Mouse (Mus musculus) layer of hippocampus, postnatal 25 days (tissue): ENCODE data around the gene Arap1. TPM values are rescaled to one million over a fixed set of nuclear protein-coding genes. Genes with fewer than 3 reads are reported as not detected.

Experiments
- DNase-seq, 2 experiments: peaks; one replicate each; pipeline ENCODE4 v3.0.0; 2022; ENCODE audit warnings: mixed read lengths in 2 of 2, low spot score in 1 of 2; ENCODE audit errors: extremely low spot score in 1 of 2
- total RNA-seq, 2 experiments: library from RNA; stranded (reverse); gene quantifications; 2 replicates each; pipeline ENCODE4 v1.2.3; 2021

Gene Arap1
- total RNA-seq, 2 experiments from 2014 or later = 13.9 to 24.2 TPM

DNA sequence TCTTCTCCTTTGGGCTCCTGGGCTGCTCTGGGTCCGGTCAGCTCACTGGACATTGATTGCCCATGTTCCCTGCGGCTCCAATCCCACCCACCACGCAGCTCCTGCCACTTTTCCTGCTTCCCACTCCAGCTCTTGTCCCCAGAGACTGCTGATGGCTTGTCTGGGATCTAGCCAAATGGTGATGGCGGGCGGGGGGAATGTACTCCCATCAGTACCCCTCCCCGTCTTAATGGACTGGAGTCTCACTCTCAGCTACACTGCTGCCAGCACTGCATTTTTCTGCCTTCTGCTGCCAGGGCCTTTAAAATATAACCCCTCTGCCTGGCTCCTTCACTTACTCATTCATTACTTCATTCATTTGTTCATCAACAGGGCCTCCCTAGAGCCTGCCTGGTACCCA is 76.1 kb downstream of the Arap1 start:
- DNase-seq = no peak

GRCm38 (mm10) chr7:101426692-101427091 is 78.8 kb downstream of the Arap1 start:
- no peak for DNase-seq

GRCm38 (mm10) chr7:101427736-101428135 is 79.9 kb downstream of the Arap1 start:
- DNase-seq = peak in 1 of 2 experiments; percentile 64

DNA sequence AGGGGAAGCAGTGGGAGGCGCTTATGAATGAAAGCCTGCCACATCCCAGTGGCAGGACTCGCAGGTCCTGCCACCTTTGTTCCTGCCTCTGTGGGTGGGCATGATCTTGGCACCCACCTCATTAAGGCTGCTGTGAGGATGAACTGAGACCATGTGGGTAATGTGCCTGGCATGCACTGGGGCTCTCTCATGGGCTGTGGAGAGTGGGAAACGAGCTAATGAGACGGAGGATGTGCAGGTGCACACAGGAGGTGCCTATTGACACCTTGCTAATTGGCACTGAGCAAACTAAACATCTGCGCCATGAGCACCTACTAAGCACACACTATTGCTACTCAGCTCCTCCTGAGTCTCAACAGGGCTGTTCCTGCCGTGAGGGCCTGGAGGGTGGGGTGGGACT is 87.2 kb downstream of the Arap1 start:
- no peak for DNase-seq

- no peak for DNase-seq
Measured at GRCm38 (mm10) chr7:101437876-101438275, 90.0 kb downstream of the Arap1 start.

- no peak for DNase-seq
Measured at GRCm38 (mm10) chr7:101443093-101443492, 95.2 kb downstream of the Arap1 start.

DNA sequence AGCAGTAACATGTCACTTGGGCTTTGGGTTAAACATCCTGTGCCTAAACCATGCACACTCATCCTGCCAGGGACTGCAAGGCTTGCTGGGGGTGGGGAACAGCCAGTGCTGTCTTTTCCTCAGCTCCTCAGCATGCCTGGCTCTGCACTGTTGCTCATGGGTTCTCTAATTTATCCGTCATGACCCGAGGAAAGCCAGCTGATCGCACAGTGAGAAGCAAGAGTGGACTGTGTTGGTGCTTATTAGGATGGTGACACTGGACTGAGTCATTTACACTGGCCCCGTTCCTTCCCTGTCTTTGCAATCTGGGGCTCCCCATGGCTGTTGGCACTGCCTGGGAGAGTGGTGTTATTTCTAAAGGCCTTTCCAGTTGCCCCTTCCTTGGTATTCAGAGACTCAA is 96.3 kb downstream of the Arap1 start:
- no peak for DNase-seq

DNA sequence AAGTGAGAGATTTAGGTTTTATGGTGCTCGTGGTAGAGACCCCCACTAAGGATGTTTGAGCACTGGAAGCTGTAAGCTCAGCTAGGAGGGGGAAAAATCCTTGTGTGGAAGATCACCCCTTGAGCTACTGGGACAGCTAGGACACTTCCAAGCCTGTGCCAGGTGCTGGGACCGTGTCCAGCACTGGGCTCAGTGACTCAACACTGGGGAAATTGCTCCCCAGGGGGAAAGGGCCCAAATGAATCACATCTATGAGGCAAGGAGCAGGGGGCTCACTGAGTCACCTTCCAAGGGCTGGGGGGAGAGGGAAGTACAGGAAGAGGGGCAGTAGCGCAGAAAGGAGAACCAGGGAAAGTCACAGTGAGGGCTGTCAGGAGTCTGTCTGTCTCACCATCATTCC is 102.0 kb downstream of the Arap1 start:
- no peak for DNase-seq

DNA sequence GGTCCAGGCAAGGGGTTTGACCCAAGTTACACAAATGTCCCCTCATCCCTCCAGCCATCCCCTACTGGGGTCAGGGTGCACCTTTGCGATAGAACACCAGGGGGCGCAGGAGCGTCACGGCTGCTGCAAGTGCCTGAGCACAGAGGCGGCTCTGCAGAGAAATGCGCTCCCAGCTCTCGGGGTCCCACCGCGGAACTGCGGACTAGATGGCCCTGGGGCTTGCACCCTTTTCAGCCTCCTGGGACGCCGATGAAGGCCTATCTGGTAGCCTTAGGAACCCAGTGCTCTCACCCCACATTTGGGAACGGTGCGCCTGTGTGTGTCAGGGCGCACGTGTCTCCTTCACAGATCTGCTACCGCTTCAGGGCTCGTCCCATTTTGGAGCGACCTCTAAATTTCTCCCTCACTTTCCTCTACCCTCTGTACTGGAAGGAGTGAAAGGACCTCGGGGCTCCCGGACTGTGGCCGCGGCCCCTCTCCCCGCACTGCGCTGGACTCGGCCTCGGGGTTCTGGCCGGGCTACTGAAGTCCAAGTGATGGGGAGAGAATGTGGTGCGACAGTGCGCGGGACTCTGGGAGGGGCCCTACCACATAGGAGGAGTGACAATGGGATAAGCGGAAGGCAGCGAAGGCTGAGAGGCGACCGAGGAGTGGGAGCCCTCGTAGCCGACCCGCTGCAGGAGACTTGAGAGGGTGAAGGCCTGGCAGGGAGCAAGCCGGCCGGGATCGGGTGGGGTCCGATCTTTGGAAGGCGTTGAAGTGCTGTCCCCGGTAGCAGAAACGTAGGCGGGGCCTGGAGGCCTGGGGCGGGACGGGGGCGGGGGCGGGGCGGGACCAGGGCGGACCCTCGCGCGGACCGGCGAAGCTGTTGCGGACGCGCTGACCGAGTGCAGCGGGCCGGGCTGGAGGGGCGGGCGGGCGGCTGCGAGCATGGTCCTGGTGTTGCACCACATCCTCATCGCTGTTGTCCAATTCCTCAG is 102.8 kb downstream of the Arap1 start:
- peak; percentile 94 to 98 for DNase-seq

DNA sequence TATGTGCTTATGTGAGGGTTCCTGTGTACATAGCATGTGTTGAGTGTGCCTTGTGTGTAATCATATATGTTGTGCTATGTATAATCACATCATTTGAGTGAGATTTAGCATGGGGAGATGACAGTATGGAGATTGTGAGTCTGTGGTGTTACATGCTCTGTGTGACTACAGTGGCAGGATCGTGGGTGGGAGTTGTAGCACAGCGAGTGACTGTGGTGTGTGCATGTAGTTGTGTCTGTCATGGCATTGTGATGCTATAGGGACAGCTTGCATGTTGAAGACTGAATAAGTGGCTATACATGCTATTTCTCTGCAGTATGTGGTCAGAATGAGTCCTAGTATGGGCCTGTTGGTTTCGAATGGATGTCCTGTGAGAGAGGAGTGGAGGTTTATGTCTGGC is 104.8 kb downstream of the Arap1 start:
- DNase-seq = no peak

GRCm38 (mm10) chr7:101453296-101453695 is 105.4 kb downstream of the Arap1 start:
- no peak for DNase-seq

GRCm38 (mm10) chr7:101453725-101454124 is 105.9 kb downstream of the Arap1 start:
- DNase-seq = no peak

GRCm38 (mm10) chr7:101454479-101454878 is 106.6 kb downstream of the Arap1 start:
- no peak for DNase-seq

- DNase-seq = no peak
Measured at GRCm38 (mm10) chr7:101455141-101455540, 107.3 kb downstream of the Arap1 start.

- no peak for DNase-seq
Measured at GRCm38 (mm10) chr7:101456318-101456717, 108.5 kb downstream of the Arap1 start.

GRCm38 (mm10) chr7:101456789-101457188 is 108.9 kb downstream of the Arap1 start:
- DNase-seq = no peak

GRCm38 (mm10) chr7:101457283-101457682 is 109.4 kb downstream of the Arap1 start:
- DNase-seq = no peak

GRCm38 (mm10) chr7:101457801-101458200 is 109.9 kb downstream of the Arap1 start:
- no peak for DNase-seq

DNA sequence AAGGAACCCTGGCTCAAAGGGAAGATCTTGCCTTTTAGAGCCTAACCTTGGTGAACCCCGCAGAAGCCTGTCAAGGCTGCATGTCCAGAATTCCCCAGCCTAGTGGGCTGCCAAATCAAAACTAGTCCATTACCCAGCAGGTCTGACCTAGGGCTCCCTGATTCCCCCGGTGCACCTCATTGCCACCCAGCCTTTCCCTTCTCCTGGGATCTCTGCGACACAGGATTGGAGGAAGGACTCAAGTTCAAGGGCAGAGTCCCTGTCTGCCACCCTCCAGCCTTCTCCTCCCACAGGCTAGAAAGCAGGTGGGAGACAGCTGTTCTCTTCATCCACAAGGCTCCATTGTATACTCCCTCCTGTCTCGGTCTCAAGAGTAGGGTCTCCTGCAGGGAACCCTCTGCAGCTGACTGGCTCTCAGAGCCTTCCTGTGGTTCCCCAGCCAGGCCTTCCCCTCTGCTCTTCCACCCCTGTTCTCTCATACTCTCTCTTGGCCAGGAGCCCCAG is 110.5 kb downstream of the Arap1 start:
- DNase-seq = no peak

GRCm38 (mm10) chr7:101459305-101459813 is 111.5 kb downstream of the Arap1 start:
- no peak for DNase-seq

- no peak for DNase-seq
Measured at GRCm38 (mm10) chr7:101459923-101460607, 112.2 kb downstream of the Arap1 start.
